Mouse (Mus musculus) embryonic facial prominence, embryonic 14.5 days (tissue): ENCODE measurements around the gene Hoxa2. TPM values are rescaled to one million over a fixed set of nuclear protein-coding genes. Genes with fewer than 3 reads are reported as not detected.
A peak's percentile ranks its signal among the peaks of the same experiment; 100 is the strongest.

Source experiments
- ATAC-seq: fragments of 200-750 bp; cut with Nextera tagmentation; 2 replicates; pipeline ENCODE4 v1.8.0; 2017; ENCODE audit warnings: low read depth, moderate number of reproducible peaks, moderate TSS enrichment
- DNase-seq: peaks from one replicate; pipeline ENCODE4 v3.0.0-alpha.2; 2015; ENCODE audit warnings: low spot score
- H3K27ac ChIP-seq: fragments of 300-500 bp; sonication (generic); replicated peaks from 2 replicates; pipeline ENCODE4 v1.5.1; 2014; ENCODE audit warnings: low read depth, mild to moderate bottlenecking, low read length, moderate library complexity
- H3K27me3 ChIP-seq: fragments of 300-500 bp; sonication (generic); replicated peaks from 2 replicates; pipeline ENCODE4 v1.6.1; 2014; ENCODE audit warnings: low read length; ENCODE audit not compliant: control insufficient read depth, insufficient read depth
- H3K36me3 ChIP-seq: fragments of 300-500 bp; sonication (generic); 2 replicates; pipeline ENCODE4 v1.6.1; 2014; ENCODE audit warnings: low read length, mixed read lengths; ENCODE audit not compliant: control insufficient read depth, insufficient read depth
- H3K4me1 ChIP-seq: fragments of 300-500 bp; sonication (generic); 2 replicates; pipeline ENCODE4 v1.6.1; 2014; ENCODE audit warnings: antibody characterized with exemption, low read length; ENCODE audit not compliant: control insufficient read depth, insufficient read depth
- H3K4me2 ChIP-seq: fragments of 300-500 bp; sonication (generic); 2 replicates; pipeline ENCODE4 v1.6.1; 2014; ENCODE audit warnings: low read depth, mild to moderate bottlenecking, low read length, moderate library complexity, mixed read lengths
- H3K4me3 ChIP-seq: fragments of 300-500 bp; sonication (generic); 2 replicates; pipeline ENCODE4 v1.5.1; 2014; ENCODE audit warnings: low read depth, mild to moderate bottlenecking, low read length
- H3K9ac ChIP-seq: fragments of 300-500 bp; sonication (generic); 2 replicates; pipeline ENCODE4 v1.6.1; 2014; ENCODE audit warnings: low read depth, mild to moderate bottlenecking, low read length, moderate library complexity, mixed read lengths
- H3K9me3 ChIP-seq: fragments of 300-500 bp; sonication (generic); 2 replicates; pipeline ENCODE4 v1.6.1; 2016; ENCODE audit warnings: low read length; ENCODE audit not compliant: control insufficient read depth
- WGBS: fragments of 180-500 bp; shearing (Covaris S2); extraction: QIAGEN DNeasy Blood & Tissue Kit; methylation state at CpG from one replicate; pipeline ENCODE4 v1.1.7; 2014; 5-methylcytosine and 5-hydroxymethylcytosine counted together
- polyA plus RNA-seq: library from polyadenylated mRNA; unstranded; fragments of >200 nt; fragmentation: Nextera tagmentation; extraction: Ambion mirVana; gene quantifications from 2 replicates; pipeline ENCODE4 v1.2.1, GENCODE M21; 2014

Hoxa2 gene
- polyA plus RNA-seq, 1 experiment from 2014 or later = 7.2 TPM

- Histone ChIP-seq H3K36me3 (no peaks in the 10 kb centered on the region), H3K4me1 (no peaks in the 10 kb centered on the region), H3K9me3 (peaks cover 6% of the 10 kb centered on the region; the same call in 1 of the 2 replicates), H3K27ac (no peak overlapping the region), H3K4me2 (no peak overlapping the region), H3K27me3 (no peaks in the 10 kb centered on the region), H3K9ac (no peak overlapping the region), H3K4me3 (no peak overlapping the region)
- 66% methylated on average over 4 of the region's 4 CpGs for WGBS
- no peak for DNase-seq
- no peak for ATAC-seq
Observed at GRCm38 (mm10) chr6:52123673-52124072, 41.0 kb downstream of the Hoxa2 start.

- H3K27me3 ChIP-seq = no peaks in the 10 kb centered on the region
- H3K36me3 ChIP-seq = no peaks in the 10 kb centered on the region
- H3K9me3 ChIP-seq = no peaks in the 10 kb centered on the region
- WGBS = 46% methylated on average over 3 of the region's 3 CpGs
- H3K27ac ChIP-seq = no peak overlapping the region
- no peak for DNase-seq
- H3K4me2 ChIP-seq = no peak overlapping the region
- ATAC-seq = no peak
- no peak overlapping the region for H3K9ac ChIP-seq
- no peak overlapping the region for H3K4me3 ChIP-seq
- H3K4me1 ChIP-seq = peaks cover 4% of the 10 kb centered on the region; the same call in 1 of the 2 replicates
Observed at GRCm38 (mm10) chr6:52121173-52121572, 43.5 kb downstream of the Hoxa2 start.

GRCm38 (mm10) chr6:52118903-52119635 lies 45.6 kb downstream of the Hoxa2 start:
- H3K27me3 ChIP-seq = no peaks in the 10 kb centered on the region
- no peaks in the 10 kb centered on the region for H3K9me3 ChIP-seq
- H3K36me3 ChIP-seq = no peaks in the 10 kb centered on the region
- ATAC-seq = no peak
- H3K4me3 ChIP-seq = no peak overlapping the region
- peaks cover 11% of the 10 kb centered on the region for H3K4me1 ChIP-seq
- H3K4me2 ChIP-seq = no peak overlapping the region
- no peak overlapping the region for H3K27ac ChIP-seq
- 38% methylated on average over 6 of the region's 6 CpGs for WGBS
- no peak overlapping the region for H3K9ac ChIP-seq
- DNase-seq = peak; percentile 34

GRCm38 (mm10) chr6:52115899-52116298 lies 48.7 kb downstream of the Hoxa2 start:
- Histone ChIP-seq H3K4me2 (no peak overlapping the region), H3K27me3 (no peaks in the 10 kb centered on the region), H3K9me3 (no peaks in the 10 kb centered on the region), H3K9ac (no peak overlapping the region), H3K27ac (no peak overlapping the region), H3K36me3 (no peaks in the 10 kb centered on the region), H3K4me3 (no peak overlapping the region), H3K4me1 (peaks cover 11% of the 10 kb centered on the region)
- WGBS = 17% methylated on average over 5 of the region's 5 CpGs
- DNase-seq = no peak
- no peak for ATAC-seq

Other genes starting within 250 kb of the Hoxa2 start
- gene Skap2, start 152.3 kb downstream of the Hoxa2 start, polyA plus RNA-seq = 18.9 and 25.2 TPM in 2 replicates
- gene Hoxa1, start 6.5 kb downstream of the Hoxa2 start, polyA plus RNA-seq = 1.4 and 1.7 TPM in 2 replicates
- 0.10 and 0.46 TPM in 2 replicates for gene 5730596B20Rik, start 12.7 kb upstream of the Hoxa2 start, polyA plus RNA-seq
- gene Hoxa4, start 26.9 kb upstream of the Hoxa2 start, polyA plus RNA-seq = 1.1 and 1.6 TPM in 2 replicates
- gene Hoxa5, start 39.8 kb upstream of the Hoxa2 start, polyA plus RNA-seq = 2.4 and 3.3 TPM in 2 replicates
- gene Hoxa6, start 43.9 kb upstream of the Hoxa2 start, polyA plus RNA-seq = 0.48 TPM in 1 of 2 replicates, not detected in the other
- 2.8 TPM in 2 replicates for gene Hoxa3, start 48.5 kb upstream of the Hoxa2 start, polyA plus RNA-seq
- not detected in 2 replicates for gene Gm28308, start 48.5 kb upstream of the Hoxa2 start, polyA plus RNA-seq
- 0.21 and 1.4 TPM in 2 replicates for gene Hoxa7, start 57.0 kb upstream of the Hoxa2 start, polyA plus RNA-seq
- 0.33 and 2.3 TPM in 2 replicates for gene Hoxa9, start 66.3 kb upstream of the Hoxa2 start, polyA plus RNA-seq
- gene Hoxa10, start 76.0 kb upstream of the Hoxa2 start, polyA plus RNA-seq = 1.9 TPM in 1 of 2 replicates, not detected in the other
- gene Hoxa11, start 81.0 kb upstream of the Hoxa2 start, polyA plus RNA-seq = 0.13 TPM in 1 of 2 replicates, not detected in the other
- not detected in 2 replicates for gene Hoxa13, start 96.0 kb upstream of the Hoxa2 start, polyA plus RNA-seq
- 0.24 TPM in 1 of 2 replicates, not detected in the other for gene Evx1, start 148.7 kb upstream of the Hoxa2 start, polyA plus RNA-seq